Mouse (Mus musculus) neural tube, embryonic 12.5 days (tissue): ENCODE measurements around the gene Icos. TPM values are rescaled to one million over a fixed set of nuclear protein-coding genes. Genes with fewer than 3 reads are reported as not detected.

Experiments
- polyA plus RNA-seq: library from polyadenylated mRNA; unstranded; fragments of >200 nt; fragmentation: Nextera tagmentation; extraction: Ambion mirVana; gene quantifications from 2 replicates; pipeline ENCODE4 v1.2.1, GENCODE M21; 2016

Icos gene
- polyA plus RNA-seq, 1 experiment from 2014 or later = 0.24 TPM

Other genes starting within 250 kb of the Icos start
- not detected in 2 replicates for gene Ctla4, start 90.9 kb upstream of the Icos start, polyA plus RNA-seq